Mouse (Mus musculus) heart, postnatal 0 days (tissue): ENCODE measurements around the gene Tasp1. TPM values are rescaled to one million over a fixed set of nuclear protein-coding genes. Genes with fewer than 3 reads are reported as not detected.
"Not testable (repeated sequence)": the region's sequence is repeated elsewhere in the genome, so short reads cannot be mapped to it uniquely, and the experiment has no call there.

Experiments
- ATAC-seq: fragments of 200-750 bp; cut with Nextera tagmentation; 2 replicates; pipeline ENCODE4 v1.8.0; 2017; ENCODE audit warnings: low read depth, moderate number of reproducible peaks, moderate library complexity; ENCODE audit not compliant: insufficient read depth
- DNase-seq: peaks from one replicate; pipeline ENCODE4 v3.0.0-alpha.2; 2016; ENCODE audit warnings: low spot score
- H3K27ac ChIP-seq: fragments of 300-500 bp; sonication (generic); 2 replicates; pipeline ENCODE4 v1.5.1; 2014; ENCODE audit warnings: low read depth, mild to moderate bottlenecking
- H3K27me3 ChIP-seq: fragments of 300-500 bp; sonication (generic); 2 replicates; pipeline ENCODE4 v1.6.1; 2014; ENCODE audit warnings: low read length, mixed read lengths; ENCODE audit not compliant: control insufficient read depth, insufficient read depth
- H3K36me3 ChIP-seq: fragments of 300-500 bp; sonication (generic); replicated peaks from 2 replicates; pipeline ENCODE4 v1.6.1; 2014; ENCODE audit warnings: low read length, mixed read lengths; ENCODE audit not compliant: control insufficient read depth, insufficient read depth
- H3K4me1 ChIP-seq: fragments of 300-500 bp; sonication (generic); 2 replicates; pipeline ENCODE4 v1.6.1; 2014; ENCODE audit warnings: antibody characterized with exemption; ENCODE audit not compliant: control insufficient read depth, insufficient read depth
- H3K4me2 ChIP-seq: fragments of 300-500 bp; sonication (generic); 2 replicates; pipeline ENCODE4 v1.6.1; 2014; ENCODE audit warnings: low read depth, mild to moderate bottlenecking, low read length, moderate library complexity
- H3K4me3 ChIP-seq: fragments of 300-500 bp; sonication (generic); 2 replicates; pipeline ENCODE4 v1.5.1; 2014; ENCODE audit warnings: low read depth, low read length
- H3K9ac ChIP-seq: fragments of 300-500 bp; sonication (generic); replicated peaks from 2 replicates; pipeline ENCODE4 v1.6.1; 2014; ENCODE audit warnings: low read depth, low read length, mixed read lengths
- H3K9me3 ChIP-seq: fragments of 300-500 bp; sonication (generic); replicated peaks from 2 replicates; pipeline ENCODE4 v1.6.1; 2016; ENCODE audit warnings: low read length; ENCODE audit not compliant: control insufficient read depth
- CTCF ChIP-seq: IDR thresholded peaks from 2 replicates; pipeline ENCODE4 v1.5.1; 2016; ENCODE audit warnings: antibody characterized with exemption, control low read depth, low read depth
- EP300 ChIP-seq: IDR thresholded peaks from 2 replicates; pipeline ENCODE4 v1.6.1; 2016; ENCODE audit warnings: antibody characterized with exemption, low read depth
- WGBS: fragments of 180-500 bp; shearing (Covaris S2); extraction: QIAGEN DNeasy Blood & Tissue Kit; methylation state at CpG from one replicate; pipeline ENCODE4 v1.1.7; 2014; 5-methylcytosine and 5-hydroxymethylcytosine counted together
- polyA plus RNA-seq: library from polyadenylated mRNA; unstranded; fragments of >200 nt; fragmentation: Nextera tagmentation; extraction: Ambion mirVana; gene quantifications from 2 replicates; pipeline ENCODE4 v1.2.1, GENCODE M21; 2015
- total RNA-seq: library from RNA; depleted of rRNA; stranded (reverse); fragments of >200 nt; gene quantifications from 2 replicates; pipeline ENCODE4 v1.2.3, GENCODE M21; 2014; ENCODE audit warnings: low replicate concordance

The Tasp1 gene
- total and polyA plus RNA-seq, 2 experiments from 2014 or later, result 1.2 to 9.6 TPM

DNA sequence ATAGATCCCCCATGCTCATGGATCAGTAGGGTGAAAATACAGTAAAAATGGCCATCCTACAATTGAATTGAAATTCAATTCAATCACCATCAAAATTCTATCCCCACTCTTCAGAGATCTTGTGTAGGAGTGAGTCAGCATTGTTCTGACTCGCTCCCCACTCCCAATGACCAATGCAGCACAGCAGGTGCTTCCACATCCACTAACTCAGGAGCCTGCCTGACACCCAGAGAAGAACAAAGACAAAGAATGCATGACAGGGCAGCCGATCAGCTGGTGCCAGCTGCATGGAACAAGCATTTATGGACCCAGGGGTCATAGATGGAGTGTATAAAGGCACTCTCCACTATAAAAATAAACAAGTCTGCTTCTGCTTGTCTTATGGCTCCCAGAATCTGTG, 129.0 kb downstream of the Tasp1 start:
- no peak for TF ChIP-seq CTCF
- TF ChIP-seq EP300, result no peak
- no peak overlapping the region for H3K9ac ChIP-seq
- H3K9me3 ChIP-seq, result no peaks in the 10 kb centered on the region
- no peaks in the 10 kb centered on the region for H3K27me3 ChIP-seq
- no peak overlapping the region for H3K4me3 ChIP-seq
- no peaks in the 10 kb centered on the region for H3K4me1 ChIP-seq
- DNase-seq (no peak), ATAC-seq (no peak)
- 82% methylated on average over 2 of the region's 2 CpGs for WGBS
- H3K4me2 ChIP-seq, result no peak overlapping the region
- no peak overlapping the region for H3K27ac ChIP-seq
- no peaks in the 10 kb centered on the region; the same call in 1 of the 2 replicates for H3K36me3 ChIP-seq

DNA sequence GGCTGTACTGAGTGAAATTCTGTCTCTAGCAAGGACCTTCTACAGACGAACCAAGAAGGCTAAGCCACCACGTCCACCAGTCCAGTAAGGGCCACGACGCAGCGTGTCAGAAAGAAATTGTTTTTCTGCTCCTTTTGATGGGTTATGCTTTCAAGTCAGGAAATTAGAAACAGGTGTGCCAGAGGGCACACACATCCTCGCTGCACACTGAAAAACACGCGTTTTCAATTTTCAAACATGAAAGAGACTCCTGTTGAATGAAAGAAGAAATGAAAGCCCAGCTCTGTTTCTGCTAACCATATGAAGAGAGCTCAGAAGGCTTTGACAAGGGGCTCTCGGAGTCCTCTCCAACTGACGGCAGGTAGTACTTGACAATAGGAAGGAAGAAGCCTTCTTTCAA, 132.0 kb downstream of the Tasp1 start:
- no peak for TF ChIP-seq EP300
- no peak for TF ChIP-seq CTCF
- no peak overlapping the region for H3K9ac ChIP-seq
- no peaks in the 10 kb centered on the region for H3K27me3 ChIP-seq
- 82% methylated on average over 10 of the region's 10 CpGs for WGBS
- no peaks in the 10 kb centered on the region for H3K9me3 ChIP-seq
- H3K4me1 ChIP-seq, result no peaks in the 10 kb centered on the region
- no peak overlapping the region for H3K4me3 ChIP-seq
- no peak for ATAC-seq
- no peak overlapping the region for H3K4me2 ChIP-seq
- H3K36me3 ChIP-seq, result no peaks in the 10 kb centered on the region
- peak overlapping the region; percentile 5; the same call in 1 of the 2 replicates for H3K27ac ChIP-seq
- no peak for DNase-seq

DNA sequence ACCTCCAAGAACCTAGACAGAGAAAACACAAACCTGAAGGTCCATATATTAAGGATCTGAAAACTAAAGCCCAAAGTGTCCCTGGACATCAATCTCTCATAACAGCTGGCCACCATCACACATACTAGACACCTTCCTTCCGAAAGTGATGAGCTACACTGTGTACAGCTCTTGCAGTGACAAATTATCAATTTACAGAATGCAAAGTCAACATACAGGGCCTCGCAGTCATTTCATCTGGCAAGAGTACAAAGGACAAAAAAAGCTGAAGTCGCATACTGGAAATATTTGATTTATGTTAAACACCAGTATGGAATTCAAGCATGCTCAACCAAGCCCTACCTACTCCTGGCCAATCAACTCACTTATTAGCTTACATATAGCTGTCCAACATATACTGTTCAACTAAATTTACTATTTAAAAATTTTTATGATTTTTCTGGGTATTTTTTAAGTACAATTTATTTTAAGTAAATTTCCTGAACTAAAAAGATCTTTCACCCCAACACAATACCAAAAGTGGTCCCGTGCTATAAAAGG, 132.5 kb downstream of the Tasp1 start:
- Histone ChIP-seq H3K4me1 (no peaks in the 10 kb centered on the region), H3K36me3 (no peaks in the 10 kb centered on the region), H3K9ac (no peak overlapping the region), H3K27me3 (no peaks in the 10 kb centered on the region), H3K4me2 (no peak overlapping the region), H3K27ac (no peak overlapping the region), H3K4me3 (no peak overlapping the region), H3K9me3 (no peaks in the 10 kb centered on the region)
- ATAC-seq, result no peak
- DNase-seq, result no peak
- 71% methylated on average over 4 of the region's 4 CpGs for WGBS
- TF ChIP-seq EP300 (no peak), CTCF (no peak)

DNA sequence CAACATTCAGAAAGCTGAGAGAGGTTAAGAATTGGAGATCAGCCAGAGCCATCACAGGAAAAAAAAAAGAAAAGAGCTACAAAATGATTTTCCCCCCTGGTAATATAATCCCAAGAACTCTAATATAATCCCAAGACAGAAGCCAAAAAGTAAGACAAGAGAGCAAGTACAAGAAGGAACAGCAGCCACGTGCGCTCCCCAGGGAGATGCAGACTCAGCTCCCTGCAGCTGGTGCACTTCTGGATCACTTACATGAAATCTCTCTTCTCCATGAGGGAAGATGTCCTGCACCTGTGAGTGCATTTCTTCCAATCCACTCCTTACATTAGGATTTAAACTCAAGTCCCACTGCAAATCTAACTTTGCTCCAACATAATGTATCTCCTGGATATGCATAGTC, 134.4 kb downstream of the Tasp1 start:
- Histone ChIP-seq H3K9me3 (no peaks in the 10 kb centered on the region), H3K4me1 (no peaks in the 10 kb centered on the region), H3K9ac (no peak overlapping the region), H3K4me3 (no peak overlapping the region), H3K27me3 (no peaks in the 10 kb centered on the region), H3K36me3 (no peaks in the 10 kb centered on the region), H3K27ac (no peak overlapping the region), H3K4me2 (no peak overlapping the region)
- no peak for ATAC-seq
- DNase-seq, result no peak
- 78% methylated on average over 2 of the region's 2 CpGs for WGBS
- TF ChIP-seq EP300, result no peak
- no peak for TF ChIP-seq CTCF

DNA sequence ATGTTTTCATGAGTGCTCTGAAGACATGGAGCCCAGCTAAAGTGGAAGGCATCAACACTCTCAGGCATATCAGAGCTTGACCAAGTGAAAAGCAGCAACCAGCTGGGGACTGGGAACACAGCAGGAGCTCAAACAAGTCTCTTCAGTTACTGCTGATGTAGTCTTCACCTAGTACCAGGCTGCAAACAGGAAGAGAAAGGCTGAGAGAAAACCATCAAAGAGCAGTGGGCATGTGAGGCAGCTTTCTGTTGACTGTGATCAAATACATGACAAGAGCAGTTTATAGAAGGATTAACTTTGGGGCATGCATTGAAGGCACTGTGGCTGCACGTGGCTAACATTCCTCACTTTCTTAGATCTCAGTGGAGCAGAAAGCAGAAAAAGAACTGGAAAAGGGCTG, 141.7 kb downstream of the Tasp1 start:
- TF ChIP-seq EP300 (no peak), CTCF (no peak)
- 4% methylated on average over 1 of the region's 1 CpGs for WGBS
- H3K27me3 ChIP-seq, result no peaks in the 10 kb centered on the region

DNA sequence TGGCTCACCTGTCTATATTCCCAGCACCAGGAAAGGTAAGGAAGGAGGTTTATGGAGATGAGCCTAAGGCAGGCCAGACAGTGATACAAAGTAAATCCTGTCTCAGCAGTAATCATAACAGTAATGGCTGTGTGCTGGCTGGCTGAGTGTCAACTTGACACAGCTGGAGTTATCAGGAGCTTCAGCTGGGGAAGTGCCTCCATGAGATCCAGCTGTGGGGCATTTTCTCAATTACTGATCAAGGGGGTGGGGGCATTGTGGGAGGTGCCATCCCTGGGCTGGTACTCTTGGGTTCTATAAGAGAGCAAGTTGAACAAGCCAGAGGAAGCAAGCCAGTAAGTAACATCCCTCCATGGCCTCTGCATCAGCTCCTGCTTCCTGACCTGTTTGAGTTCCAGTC, 145.2 kb downstream of the Tasp1 start:
- H3K36me3 ChIP-seq, H3K9ac ChIP-seq, H3K4me3 ChIP-seq, H3K9me3 ChIP-seq, H3K4me1 ChIP-seq, H3K27me3 ChIP-seq, DNase-seq, ATAC-seq, H3K4me2 ChIP-seq, H3K27ac ChIP-seq: not testable (repeated sequence)

More for the DNA sequence above, 141.7 kb downstream of the Tasp1 start:
- no peak for DNase-seq
- Histone ChIP-seq H3K4me1 (no peaks in the 10 kb centered on the region), H3K9me3 (no peaks in the 10 kb centered on the region), H3K36me3 (no peaks in the 10 kb centered on the region), H3K9ac (no peak overlapping the region), H3K27ac (no peak overlapping the region), H3K4me2 (no peak overlapping the region), H3K4me3 (no peak overlapping the region)
- ATAC-seq, result no peak
